Mouse (Mus musculus) olfactory bulb, adult 2 months (tissue): ENCODE results near the gene Parm1. TPM values are rescaled to one million over a fixed set of nuclear protein-coding genes. Genes with fewer than 3 reads are reported as not detected.

ENCODE experiments used
- H3K27ac ChIP-seq: fragments of 200-500 bp; 2 replicates; pipeline ENCODE4 v1.5.1; 2012; ENCODE audit warnings: low read depth, low read length; ENCODE audit not compliant: insufficient read depth
- H3K4me1 ChIP-seq: fragments of 200-500 bp; 2 replicates; pipeline ENCODE4 v1.6.1; 2012; ENCODE audit warnings: low read length; ENCODE audit not compliant: control insufficient read depth, insufficient read depth
- H3K4me3 ChIP-seq: fragments of 200-500 bp; 2 replicates; pipeline ENCODE4 v1.5.1; 2012; ENCODE audit warnings: mild to moderate bottlenecking, low read depth, low read length, moderate library complexity; ENCODE audit not compliant: insufficient read depth
- CTCF ChIP-seq: fragments of 200-500 bp; IDR thresholded peaks from 2 replicates; pipeline ENCODE4 v1.5.1; 2012; ENCODE audit warnings: low read depth, mild to moderate bottlenecking, low read length, moderate library complexity; ENCODE audit not compliant: insufficient read depth
- POLR2A ChIP-seq: fragments of 200-500 bp; IDR thresholded peaks from 2 replicates; pipeline ENCODE4 v1.6.1; 2012; ENCODE audit warnings: mild to moderate bottlenecking, low read depth, low read length, moderate library complexity; ENCODE audit not compliant: insufficient read depth
- WGBS: fragments of 180-500 bp; shearing (Covaris S2); methylation state at CpG from one replicate; pipeline ENCODE4 v1.1.7; 2018; 5-methylcytosine and 5-hydroxymethylcytosine counted together
- polyA plus RNA-seq: library from polyadenylated mRNA; stranded (reverse); fragments of >200 nt; gene quantifications from 2 replicates; pipeline ENCODE4 v1.2.4, GENCODE M21; 2012; ENCODE audit warnings: low replicate concordance; ENCODE audit not compliant: missing spikeins, insufficient read depth, insufficient read length

Parm1 gene
- polyA plus RNA-seq, 1 experiment: not detected

DNA sequence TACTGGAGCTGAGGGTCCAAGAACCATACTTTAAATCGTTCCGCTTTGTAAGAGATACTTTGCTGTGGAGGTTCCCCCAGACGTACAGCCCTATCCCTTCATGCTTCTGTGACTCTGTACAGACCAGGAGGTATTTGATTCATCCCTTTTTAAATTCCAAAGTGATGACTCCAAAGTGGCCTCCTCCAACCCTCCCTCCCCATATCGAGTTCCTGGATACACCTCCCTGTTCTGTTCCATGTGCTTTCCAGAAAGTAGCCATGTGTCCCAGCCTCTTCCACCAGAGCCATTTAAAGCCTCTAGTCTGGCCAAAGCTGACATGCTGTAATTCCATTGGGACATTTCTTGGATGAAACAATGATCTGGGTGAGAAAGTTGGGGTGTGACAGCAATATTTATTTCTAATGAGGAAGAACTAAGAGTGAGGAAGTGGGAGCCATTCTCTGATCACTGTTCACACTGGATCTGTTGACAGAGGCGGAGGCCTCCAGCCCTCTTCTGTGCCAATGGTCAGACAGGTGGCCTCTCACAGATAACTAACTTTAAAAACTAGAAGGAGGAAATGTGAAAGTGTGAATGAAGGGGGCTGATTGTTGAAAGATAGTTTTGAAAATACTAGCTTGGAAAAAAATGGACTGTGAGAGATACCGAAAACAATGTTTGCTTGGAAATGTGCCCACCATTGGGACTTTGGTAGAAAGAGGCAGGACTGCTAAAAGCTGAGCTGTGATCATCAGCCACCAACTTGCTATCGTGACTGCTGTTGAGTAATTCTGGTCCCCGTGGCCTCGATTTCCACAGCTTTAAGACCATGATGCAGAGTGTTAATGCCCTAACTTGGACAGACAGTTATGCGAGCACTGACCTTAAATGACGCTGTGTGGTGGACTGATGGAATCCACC is 100.2 kb downstream of the Parm1 start:
- TF ChIP-seq POLR2A (no peak), CTCF (no peak)
- 92% methylated on average over 11 of the region's 11 CpGs for WGBS
- H3K27ac ChIP-seq: no peak overlapping the region
- H3K4me3 ChIP-seq: no peak overlapping the region
- no peaks in the 10 kb centered on the region for H3K4me1 ChIP-seq

DNA sequence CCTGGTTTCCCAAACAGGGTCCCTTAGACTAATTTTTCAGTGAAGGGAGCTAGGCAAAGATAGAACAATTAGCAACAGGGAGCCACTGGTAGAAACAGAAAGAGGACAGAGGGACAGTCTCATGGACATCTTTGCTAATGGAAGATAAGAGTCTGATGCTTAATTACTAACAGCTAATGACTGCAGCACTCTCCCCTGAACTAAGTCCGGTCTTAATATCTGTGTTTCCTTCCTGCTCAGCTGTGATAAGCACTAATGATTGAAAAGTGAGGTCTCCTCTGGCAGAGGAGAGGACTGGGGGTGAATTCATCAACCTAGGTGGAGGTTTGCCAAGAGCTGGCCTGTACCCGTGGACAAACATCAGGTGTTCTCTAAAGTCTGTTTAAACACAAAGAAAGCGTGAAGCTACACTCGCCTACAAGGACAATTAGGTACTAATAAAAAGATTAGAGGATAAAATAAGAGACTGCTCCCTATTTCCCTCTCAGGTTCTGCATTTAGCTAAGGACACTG is 101.3 kb downstream of the Parm1 start:
- Histone ChIP-seq H3K27ac (no peak overlapping the region), H3K4me3 (no peak overlapping the region), H3K4me1 (no peaks in the 10 kb centered on the region)
- TF ChIP-seq CTCF (no peak), POLR2A (no peak)
- WGBS: 79% methylated on average over 4 of the region's 4 CpGs

DNA sequence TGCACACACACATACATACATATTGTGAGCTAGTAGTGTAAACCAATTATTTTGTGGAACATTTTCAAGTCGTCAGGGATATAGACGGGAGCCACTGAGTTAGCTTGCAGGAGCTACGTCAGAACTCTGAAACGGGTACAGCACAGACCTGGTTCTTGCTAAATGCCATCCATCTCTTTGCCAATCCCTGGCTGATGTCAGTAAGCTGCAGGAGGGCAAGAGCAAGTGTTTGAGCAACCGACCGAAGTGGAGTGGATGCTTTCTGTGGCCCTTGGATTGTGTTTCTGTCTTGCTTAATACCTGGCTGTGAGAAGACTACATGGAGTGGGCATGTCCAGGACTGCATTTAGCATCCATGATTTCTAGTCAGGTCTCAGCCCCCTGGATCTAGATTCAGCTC is 103.8 kb downstream of the Parm1 start:
- WGBS: 95% methylated on average over 6 of the region's 6 CpGs
- no peak for TF ChIP-seq POLR2A
- TF ChIP-seq CTCF: no peak
- Histone ChIP-seq H3K27ac (no peak overlapping the region), H3K4me3 (no peak overlapping the region), H3K4me1 (no peaks in the 10 kb centered on the region)

DNA sequence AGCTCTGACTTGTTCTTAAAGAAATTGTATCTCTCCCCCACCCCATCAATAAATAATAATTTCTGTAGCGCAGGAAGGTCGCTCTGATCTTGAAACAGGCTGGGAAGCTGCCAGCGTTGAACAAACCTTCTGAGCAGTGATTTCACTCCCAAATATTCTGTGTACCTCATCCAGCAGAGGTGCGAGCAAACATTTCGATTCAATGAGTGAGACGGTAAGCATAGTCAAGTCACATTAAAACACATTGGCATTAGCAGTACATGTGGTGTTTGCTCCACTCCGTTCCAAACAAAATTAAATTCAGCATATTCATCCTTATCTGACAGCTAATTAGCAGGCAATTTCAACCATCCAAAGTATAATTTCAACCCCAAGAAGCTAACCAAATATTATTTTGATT is 109.4 kb downstream of the Parm1 start:
- no peak overlapping the region for H3K27ac ChIP-seq
- TF ChIP-seq POLR2A: no peak
- no peak for TF ChIP-seq CTCF
- H3K4me1 ChIP-seq: no peaks in the 10 kb centered on the region
- 89% methylated on average over 7 of the region's 7 CpGs for WGBS
- H3K4me3 ChIP-seq: no peak overlapping the region

DNA sequence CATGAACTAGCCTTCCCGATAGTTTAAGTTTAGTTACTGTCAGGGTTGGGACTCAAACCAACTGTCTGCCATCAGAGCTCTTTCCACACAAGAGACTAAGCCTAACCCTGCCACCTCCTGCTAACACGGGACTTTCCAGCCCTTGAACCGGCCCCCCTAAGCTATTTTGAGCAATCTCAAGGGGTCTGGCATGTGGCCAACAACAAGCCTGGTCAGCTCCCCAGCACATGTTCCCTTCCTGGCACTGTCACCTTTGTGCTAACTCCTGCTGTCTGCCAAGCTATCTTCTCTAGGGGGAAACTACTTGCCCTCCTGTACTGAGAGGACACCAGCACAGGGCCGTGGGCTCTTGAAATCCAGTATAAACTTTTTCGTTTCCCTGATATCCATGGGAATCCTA is 112.1 kb downstream of the Parm1 start:
- no peak overlapping the region for H3K4me3 ChIP-seq
- TF ChIP-seq POLR2A (no peak), CTCF (no peak)
- 66% methylated on average over 5 of the region's 5 CpGs for WGBS
- no peak overlapping the region for H3K27ac ChIP-seq
- no peaks in the 10 kb centered on the region for H3K4me1 ChIP-seq

DNA sequence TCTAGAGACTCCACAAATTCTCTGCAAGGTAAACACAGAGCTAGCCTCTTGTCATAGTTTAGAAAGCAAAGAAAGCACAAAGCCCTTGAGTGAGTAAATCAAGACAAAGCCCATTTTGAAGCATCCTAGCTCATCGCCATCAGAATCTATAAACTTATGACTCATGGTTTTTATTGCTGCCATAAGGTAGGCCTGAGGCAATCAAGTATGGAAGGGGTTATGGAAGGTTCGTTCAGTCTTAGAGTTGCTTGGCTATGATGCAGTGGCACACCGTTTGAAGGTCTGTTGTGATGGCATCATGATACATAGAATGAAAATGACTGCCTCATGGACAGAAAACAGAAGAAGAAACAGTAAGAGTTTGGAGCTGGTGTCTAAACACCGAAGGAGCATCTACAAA is 133.9 kb downstream of the Parm1 start:
- no peak for TF ChIP-seq CTCF
- TF ChIP-seq POLR2A: no peak
- H3K4me3 ChIP-seq: no peak overlapping the region
- WGBS: 96% methylated on average over 4 of the region's 4 CpGs
- H3K27ac ChIP-seq: no peak overlapping the region
- peaks cover 2% of the 10 kb centered on the region; the same call in 1 of the 2 replicates for H3K4me1 ChIP-seq

DNA sequence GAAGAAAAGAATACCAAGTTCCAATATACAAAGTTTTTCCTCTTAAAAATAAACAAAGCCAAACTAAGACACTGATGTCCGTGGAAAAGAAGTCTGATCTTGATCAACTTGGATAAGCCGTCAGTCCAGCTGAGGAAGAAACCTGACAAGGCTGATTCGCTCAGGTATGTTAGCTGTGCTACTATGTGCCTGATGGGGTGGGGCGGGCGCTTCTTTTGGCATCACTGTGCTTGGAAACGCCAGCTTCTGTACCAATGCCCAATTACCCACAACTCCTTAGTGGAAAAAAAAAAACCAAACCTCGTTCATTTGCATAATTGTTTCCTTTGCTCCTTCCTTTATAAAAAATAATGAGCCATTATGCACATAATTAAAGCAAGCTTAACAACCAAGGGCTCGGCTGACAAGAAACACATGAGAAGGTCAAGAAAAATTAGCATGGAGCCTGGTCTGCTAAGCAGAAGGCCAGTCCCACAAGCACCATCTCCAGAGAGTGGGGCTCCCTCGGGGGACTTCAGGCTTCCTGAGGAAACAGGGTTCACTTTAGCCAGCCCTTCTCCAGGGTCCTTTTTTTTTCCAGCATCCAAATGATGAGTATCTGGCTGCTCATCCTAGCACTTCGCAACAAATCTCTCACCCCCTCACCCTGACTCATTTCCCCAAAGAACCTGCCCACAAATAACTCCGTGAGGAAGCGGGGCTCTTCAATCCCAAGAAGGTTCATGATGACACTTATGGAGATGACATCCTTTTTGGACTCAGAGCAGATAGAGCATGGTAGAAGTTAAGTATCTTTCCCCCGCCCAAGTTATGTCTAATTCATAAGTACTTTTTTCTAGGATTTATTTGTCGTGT is 135.9 kb downstream of the Parm1 start:
- TF ChIP-seq POLR2A (no peak), CTCF (no peak)
- Histone ChIP-seq H3K4me1 (peaks cover 2% of the 10 kb centered on the region; the same call in 1 of the 2 replicates), H3K4me3 (no peak overlapping the region), H3K27ac (no peak overlapping the region)
- WGBS: 50% methylated on average over 14 of the region's 14 CpGs

DNA sequence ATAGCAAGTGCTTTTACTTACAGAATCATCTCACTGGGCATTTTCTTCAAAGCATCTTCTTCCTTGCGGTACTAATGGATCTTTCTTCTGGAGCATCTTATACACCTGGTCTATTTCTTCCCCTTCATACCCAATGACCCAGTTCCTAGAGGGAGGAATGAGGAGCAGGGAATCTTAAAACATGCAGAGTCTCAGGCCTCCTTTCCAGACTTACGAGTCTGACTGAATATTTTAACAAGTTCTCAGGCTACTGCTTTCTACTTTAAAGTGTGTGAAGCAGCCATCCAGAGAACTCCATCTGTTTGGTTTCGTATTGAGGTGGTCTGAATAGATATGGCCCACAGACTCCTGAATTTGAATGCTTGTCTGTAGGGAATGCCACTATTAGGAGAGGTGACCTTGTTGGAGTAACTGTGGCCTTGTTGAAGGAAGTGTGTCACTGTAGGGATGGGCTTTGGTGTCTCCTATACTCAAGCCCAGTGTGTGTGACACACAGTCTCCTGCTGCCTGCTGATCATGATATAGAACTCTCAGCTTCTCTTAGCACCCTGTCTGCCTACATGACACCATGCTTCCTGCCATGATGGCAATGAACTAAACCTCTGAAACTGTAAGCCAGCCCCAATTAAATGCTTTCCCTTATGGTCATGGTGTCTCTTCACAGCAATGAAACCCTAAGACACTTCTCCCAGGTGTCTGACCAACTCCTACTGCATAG is 137.1 kb downstream of the Parm1 start:
- TF ChIP-seq POLR2A (no peak), CTCF (no peak)
- no peak overlapping the region for H3K27ac ChIP-seq
- peaks cover 2% of the 10 kb centered on the region; the same call in 1 of the 2 replicates for H3K4me1 ChIP-seq
- H3K4me3 ChIP-seq: no peak overlapping the region
- 91% methylated on average over 3 of the region's 3 CpGs for WGBS
